Mouse (Mus musculus) liver, adult 2 months (tissue): ENCODE data around the gene Smad5.

Experiments
- CTCF ChIP-seq: fragments of 200-500 bp; IDR thresholded peaks from 2 replicates; pipeline ENCODE4 v1.5.1; 2011; ENCODE audit warnings: low read depth, low read length, control low read depth
- POLR2A ChIP-seq: fragments of 200-500 bp; IDR thresholded peaks from 2 replicates; pipeline ENCODE4 v1.6.1; 2011; ENCODE audit warnings: low read length, control low read depth; ENCODE audit not compliant: insufficient read depth; ENCODE audit errors: extremely low read depth

GRCm38 (mm10) chr13:56702469-56703221, at the start of gene Smad5:
- TF ChIP-seq CTCF, result no peak
- peak; percentile 29; the same call in 1 of the 2 replicates for TF ChIP-seq POLR2A
